Mouse (Mus musculus) heart, embryonic 16.5 days (tissue): ENCODE measurements around the gene Krt39. TPM values are rescaled to one million over a fixed set of nuclear protein-coding genes. Genes with fewer than 3 reads are reported as not detected.

ENCODE experiments used
- ATAC-seq: fragments of 200-750 bp; cut with Nextera tagmentation; replicated peaks from 2 replicates; pipeline ENCODE4 v1.8.0; 2017; ENCODE audit warnings: moderate number of reproducible peaks; ENCODE audit not compliant: insufficient read depth, low FRiP score; ENCODE audit errors: extremely low read depth
- H3K27ac ChIP-seq: fragments of 300-500 bp; sonication (generic); 2 replicates; pipeline ENCODE4 v1.5.1; 2014; ENCODE audit warnings: mild to moderate bottlenecking, low read length, control low read depth, moderate library complexity
- H3K27me3 ChIP-seq: fragments of 300-500 bp; sonication (generic); 2 replicates; pipeline ENCODE4 v1.6.1; 2014; ENCODE audit warnings: low read length, mixed read lengths; ENCODE audit not compliant: control insufficient read depth, insufficient read depth
- H3K36me3 ChIP-seq: fragments of 300-500 bp; sonication (generic); 2 replicates; pipeline ENCODE4 v1.6.1; 2014; ENCODE audit not compliant: control insufficient read depth, insufficient read depth
- H3K4me1 ChIP-seq: fragments of 300-500 bp; sonication (generic); 2 replicates; pipeline ENCODE4 v1.6.1; 2014; ENCODE audit warnings: low read length, mixed read lengths; ENCODE audit not compliant: control insufficient read depth, insufficient read depth
- H3K4me2 ChIP-seq: fragments of 300-500 bp; sonication (generic); 2 replicates; pipeline ENCODE4 v1.6.1; 2014; ENCODE audit warnings: low read depth, mild to moderate bottlenecking, control low read depth, low read length
- H3K4me3 ChIP-seq: fragments of 300-500 bp; sonication (generic); 2 replicates; pipeline ENCODE4 v1.5.1; 2014; ENCODE audit warnings: mild to moderate bottlenecking, control low read depth, low read length
- H3K9ac ChIP-seq: fragments of 300-500 bp; sonication (generic); 2 replicates; pipeline ENCODE4 v1.6.1; 2014; ENCODE audit warnings: low read length, control low read depth
- H3K9me3 ChIP-seq: fragments of 300-500 bp; sonication (generic); replicated peaks from 2 replicates; pipeline ENCODE4 v1.6.1; 2016; ENCODE audit warnings: low read length; ENCODE audit not compliant: control insufficient read depth
- WGBS: fragments of 180-500 bp; shearing (Covaris S2); extraction: QIAGEN DNeasy Blood & Tissue Kit; methylation state at CpG from one replicate; pipeline ENCODE4 v1.1.7; 2014; 5-methylcytosine and 5-hydroxymethylcytosine counted together
- polyA plus RNA-seq: library from polyadenylated mRNA; unstranded; fragments of >200 nt; fragmentation: Nextera tagmentation; extraction: Ambion mirVana; gene quantifications from 2 replicates; pipeline ENCODE4 v1.2.1, GENCODE M21; 2015

Krt39 gene
- polyA plus RNA-seq, result not detected in 2 replicates

GRCm38 (mm10) chr11:99521288-99521860 is at the start of gene Krt39:
Krt39 (minus strand) TSS chr11:99521338.
- H3K36me3 ChIP-seq, result no peaks in the 10 kb centered on the region
- H3K27me3 ChIP-seq, result no peaks in the 10 kb centered on the region
- 73% methylated on average over 13 of the region's 13 CpGs for WGBS
- H3K4me3 ChIP-seq, result no peak within 1 kb of the TSS
- no peaks in the 10 kb centered on the region for H3K9me3 ChIP-seq
- H3K9ac ChIP-seq, result no peak within 1 kb of the TSS
- no peak within 1 kb of the TSS for H3K4me2 ChIP-seq
- no peaks in the 10 kb centered on the region for H3K4me1 ChIP-seq
- ATAC-seq, result no peak
- no peak within 1 kb of the TSS for H3K27ac ChIP-seq

DNA sequence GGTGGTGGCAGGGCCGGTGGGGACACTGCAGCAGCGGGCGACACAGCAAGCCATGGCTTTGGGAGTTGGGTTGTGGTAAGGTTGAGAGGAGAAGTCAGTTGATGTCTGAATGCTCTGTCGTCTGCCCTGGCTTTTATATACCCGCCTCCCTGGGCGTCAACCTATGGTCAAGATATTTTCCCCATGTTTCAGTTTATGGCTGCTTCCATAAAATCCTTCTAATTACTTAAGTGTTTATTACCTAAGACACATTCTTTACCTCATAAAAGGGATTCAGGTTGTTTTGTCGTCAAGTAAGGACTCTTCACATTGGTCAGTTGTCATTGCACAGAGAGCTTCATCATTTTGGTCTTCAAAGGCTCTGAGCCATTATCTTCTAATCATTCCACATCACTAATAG is 45.4 kb upstream of the Krt39 start, which contains the start of gene Krtap3-1:
Krtap3-1 (minus strand) TSS at position 101 of the 400 bp plus-strand sequence.
- Histone ChIP-seq H3K4me3 (no peak within 1 kb of the TSS), H3K4me1 (no peaks in the 10 kb centered on the region), H3K4me2 (no peak within 1 kb of the TSS), H3K36me3 (no peaks in the 10 kb centered on the region), H3K27me3 (no peaks in the 10 kb centered on the region), H3K9me3 (no peaks in the 10 kb centered on the region), H3K9ac (no peak within 1 kb of the TSS), H3K27ac (no peak within 1 kb of the TSS)
- ATAC-seq, result no peak
- WGBS, result 86% methylated on average over 7 of the region's 7 CpGs

- no peak overlapping the region for H3K9ac ChIP-seq
- H3K27me3 ChIP-seq, result no peaks in the 10 kb centered on the region
- H3K4me3 ChIP-seq, result no peak overlapping the region
- no peak overlapping the region for H3K27ac ChIP-seq
- no peak overlapping the region for H3K4me2 ChIP-seq
- no peaks in the 10 kb centered on the region for H3K9me3 ChIP-seq
- no peaks in the 10 kb centered on the region; the same call in 1 of the 2 replicates for H3K4me1 ChIP-seq
- H3K36me3 ChIP-seq, result no peaks in the 10 kb centered on the region
- no peak for ATAC-seq
- WGBS, result 77% methylated on average over 6 of the region's 6 CpGs
These were observed 41.4 kb upstream of the Krt39 start for GRCm38 (mm10) chr11:99562580-99562979.

DNA sequence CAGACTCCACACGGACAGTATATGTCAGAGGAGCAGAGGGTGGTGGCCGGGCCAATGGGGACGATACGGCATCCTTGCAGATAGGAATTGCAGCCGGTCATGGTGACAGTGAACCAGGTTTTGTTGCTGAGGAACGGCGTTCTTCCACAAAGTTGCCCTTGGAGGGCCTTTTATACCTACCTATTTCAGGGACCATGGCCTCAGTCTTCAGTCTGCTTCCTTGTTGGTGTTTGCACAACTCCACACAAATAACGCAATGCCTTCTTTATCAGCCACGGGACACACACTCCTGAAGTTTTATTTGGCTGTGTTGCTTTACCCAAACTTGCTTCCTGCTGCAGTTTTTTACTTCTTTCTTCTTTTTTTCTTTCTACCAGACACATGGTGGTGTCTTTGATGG is 38.2 kb upstream of the Krt39 start, which contains the start of gene Gm11939:
Gm11939 (minus strand) TSS at position 101 of the 400 bp plus-strand sequence.
- no peaks in the 10 kb centered on the region for H3K27me3 ChIP-seq
- ATAC-seq, result no peak
- no peaks in the 10 kb centered on the region for H3K36me3 ChIP-seq
- no peak within 1 kb of the TSS for H3K4me2 ChIP-seq
- H3K4me1 ChIP-seq, result no peaks in the 10 kb centered on the region; the same call in 1 of the 2 replicates
- 84% methylated on average over 9 of the region's 9 CpGs for WGBS
- H3K27ac ChIP-seq, result no peak within 1 kb of the TSS
- no peaks in the 10 kb centered on the region for H3K9me3 ChIP-seq
- H3K4me3 ChIP-seq, result no peak within 1 kb of the TSS
- H3K9ac ChIP-seq, result no peak within 1 kb of the TSS

- no peak overlapping the region for H3K4me2 ChIP-seq
- no peak overlapping the region for H3K4me3 ChIP-seq
- no peak overlapping the region for H3K9ac ChIP-seq
- ATAC-seq, result no peak
- no peaks in the 10 kb centered on the region; the same call in 1 of the 2 replicates for H3K4me1 ChIP-seq
- no peak overlapping the region for H3K27ac ChIP-seq
- no peaks in the 10 kb centered on the region for H3K27me3 ChIP-seq
- WGBS, result 66% methylated on average over 3 of the region's 3 CpGs
- H3K9me3 ChIP-seq, result no peaks in the 10 kb centered on the region
- H3K36me3 ChIP-seq, result no peaks in the 10 kb centered on the region
These were observed 37.0 kb upstream of the Krt39 start for GRCm38 (mm10) chr11:99557976-99558745.

DNA sequence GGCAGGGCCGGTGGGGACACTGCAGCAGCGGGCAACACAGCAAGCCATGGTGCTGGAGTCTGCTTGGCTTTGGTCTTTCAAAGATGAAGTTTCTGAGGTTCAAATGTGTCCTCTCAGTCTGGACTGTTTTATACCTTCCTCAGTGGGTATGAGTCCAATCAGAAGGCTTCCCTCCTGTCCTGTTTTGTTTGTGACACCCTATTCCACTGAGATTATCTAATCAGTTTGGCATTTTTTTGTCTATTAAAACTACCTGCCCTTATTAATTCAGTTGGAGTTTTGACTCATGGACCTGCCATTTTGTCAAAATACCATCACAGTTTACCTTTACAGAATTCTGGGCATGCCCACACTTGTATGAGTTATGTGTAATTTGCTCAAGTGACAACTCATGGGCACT is 35.6 kb upstream of the Krt39 start, which contains the start of gene Krtap3-2:
Krtap3-2 (minus strand) TSS at position 101 of the 400 bp plus-strand sequence.
- no peak within 1 kb of the TSS for H3K4me3 ChIP-seq
- no peaks in the 10 kb centered on the region for H3K27me3 ChIP-seq
- WGBS, result 64% methylated on average over 2 of the region's 2 CpGs
- H3K9me3 ChIP-seq, result no peaks in the 10 kb centered on the region
- H3K4me1 ChIP-seq, result no peaks in the 10 kb centered on the region; the same call in 1 of the 2 replicates
- no peak within 1 kb of the TSS for H3K27ac ChIP-seq
- ATAC-seq, result no peak
- no peak within 1 kb of the TSS for H3K4me2 ChIP-seq
- H3K9ac ChIP-seq, result no peak within 1 kb of the TSS
- no peaks in the 10 kb centered on the region for H3K36me3 ChIP-seq

DNA sequence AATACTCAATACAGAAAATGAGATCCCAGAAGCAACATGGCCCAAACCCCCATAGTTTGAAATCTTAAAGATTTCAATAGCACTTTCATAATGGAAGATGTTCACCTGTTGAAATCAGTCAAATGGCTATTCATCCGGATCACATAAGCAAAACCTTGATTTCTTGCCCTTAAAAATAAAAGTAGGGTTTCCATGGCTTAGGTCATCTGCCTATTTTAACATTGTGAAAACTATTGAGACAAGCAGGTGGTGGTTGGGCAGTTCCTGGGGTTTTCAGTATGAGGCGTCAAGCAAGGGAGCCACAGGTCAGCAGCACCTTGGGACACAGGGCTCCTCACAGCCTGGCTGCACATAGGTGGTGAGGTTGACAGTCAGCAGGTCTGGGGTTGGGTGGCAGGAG is 35.1 kb upstream of the Krt39 start:
- 83% methylated on average over 2 of the region's 2 CpGs for WGBS
- H3K4me3 ChIP-seq, result no peak overlapping the region
- H3K27ac ChIP-seq, result no peak overlapping the region
- H3K36me3 ChIP-seq, result no peaks in the 10 kb centered on the region
- H3K9me3 ChIP-seq, result no peaks in the 10 kb centered on the region
- no peaks in the 10 kb centered on the region for H3K27me3 ChIP-seq
- no peak overlapping the region for H3K9ac ChIP-seq
- H3K4me2 ChIP-seq, result no peak overlapping the region
- no peak for ATAC-seq
- H3K4me1 ChIP-seq, result no peaks in the 10 kb centered on the region; the same call in 1 of the 2 replicates

GRCm38 (mm10) chr11:99550765-99551164 is 29.6 kb upstream of the Krt39 start, which contains the start of gene Krtap3-3:
Krtap3-3 (minus strand) TSS chr11:99550865.
- no peaks in the 10 kb centered on the region for H3K36me3 ChIP-seq
- no peak within 1 kb of the TSS for H3K4me2 ChIP-seq
- no peak within 1 kb of the TSS for H3K27ac ChIP-seq
- no peak within 1 kb of the TSS for H3K4me3 ChIP-seq
- H3K27me3 ChIP-seq, result no peaks in the 10 kb centered on the region
- H3K9ac ChIP-seq, result no peak within 1 kb of the TSS
- no peaks in the 10 kb centered on the region for H3K9me3 ChIP-seq
- no peaks in the 10 kb centered on the region for H3K4me1 ChIP-seq
- WGBS, result 50% methylated on average over 4 of the region's 4 CpGs
- no peak for ATAC-seq

- no peaks in the 10 kb centered on the region for H3K36me3 ChIP-seq
These were observed 26.8 kb upstream of the Krt39 start for GRCm38 (mm10) chr11:99547892-99548291.

More at GRCm38 (mm10) chr11:99547892-99548291, 26.8 kb upstream of the Krt39 start:
- no peak overlapping the region for H3K27ac ChIP-seq
- no peaks in the 10 kb centered on the region for H3K9me3 ChIP-seq
- no peaks in the 10 kb centered on the region for H3K27me3 ChIP-seq
- no peak overlapping the region for H3K9ac ChIP-seq
- ATAC-seq, result no peak
- no peak overlapping the region for H3K4me3 ChIP-seq
- no peaks in the 10 kb centered on the region for H3K4me1 ChIP-seq
- H3K4me2 ChIP-seq, result no peak overlapping the region
